Mouse (Mus musculus) ES-Bruce4 (cell line): ENCODE measurements at regions not wholly inside any gene's neighbourhood (a gene's known extent, or its start where the extent isn't known, plus 50 kb on each side); places are given as distances from the start of the nearest gene placed in this dataset.

ENCODE experiments used
- CTCF ChIP-seq: IDR thresholded peaks from one replicate; pipeline ENCODE4 v1.8.1; 2011; ENCODE audit warnings: low read depth, low read length
- EP300 ChIP-seq: IDR thresholded peaks from 2 replicates; pipeline ENCODE4 v1.6.1; 2011; ENCODE audit warnings: low read depth, low read length; ENCODE audit not compliant: insufficient read depth
- POLR2A ChIP-seq: IDR thresholded peaks from one replicate; pipeline ENCODE4 v1.8.1; 2011; ENCODE audit warnings: low read length; ENCODE audit not compliant: insufficient read depth

GRCm38 (mm10) chr6:84493676-84494075 is 100.0 kb downstream of the Cyp26b1 start:
- TF ChIP-seq POLR2A (no peak), CTCF (no peak), EP300 (no peak)
